Mouse (Mus musculus) T-helper 2 cell (primary cell): ENCODE results near the gene Katnb1.

Experiments
- in situ Hi-C: fragments of 300-600 bp; cut with MboI, MseI; formaldehyde crosslinking; loops from one replicate; pipeline ENCODE4 v1.15.1; 2025; ENCODE audit warnings: high pct_unique_total_duplicates

The Katnb1 gene

DNA sequence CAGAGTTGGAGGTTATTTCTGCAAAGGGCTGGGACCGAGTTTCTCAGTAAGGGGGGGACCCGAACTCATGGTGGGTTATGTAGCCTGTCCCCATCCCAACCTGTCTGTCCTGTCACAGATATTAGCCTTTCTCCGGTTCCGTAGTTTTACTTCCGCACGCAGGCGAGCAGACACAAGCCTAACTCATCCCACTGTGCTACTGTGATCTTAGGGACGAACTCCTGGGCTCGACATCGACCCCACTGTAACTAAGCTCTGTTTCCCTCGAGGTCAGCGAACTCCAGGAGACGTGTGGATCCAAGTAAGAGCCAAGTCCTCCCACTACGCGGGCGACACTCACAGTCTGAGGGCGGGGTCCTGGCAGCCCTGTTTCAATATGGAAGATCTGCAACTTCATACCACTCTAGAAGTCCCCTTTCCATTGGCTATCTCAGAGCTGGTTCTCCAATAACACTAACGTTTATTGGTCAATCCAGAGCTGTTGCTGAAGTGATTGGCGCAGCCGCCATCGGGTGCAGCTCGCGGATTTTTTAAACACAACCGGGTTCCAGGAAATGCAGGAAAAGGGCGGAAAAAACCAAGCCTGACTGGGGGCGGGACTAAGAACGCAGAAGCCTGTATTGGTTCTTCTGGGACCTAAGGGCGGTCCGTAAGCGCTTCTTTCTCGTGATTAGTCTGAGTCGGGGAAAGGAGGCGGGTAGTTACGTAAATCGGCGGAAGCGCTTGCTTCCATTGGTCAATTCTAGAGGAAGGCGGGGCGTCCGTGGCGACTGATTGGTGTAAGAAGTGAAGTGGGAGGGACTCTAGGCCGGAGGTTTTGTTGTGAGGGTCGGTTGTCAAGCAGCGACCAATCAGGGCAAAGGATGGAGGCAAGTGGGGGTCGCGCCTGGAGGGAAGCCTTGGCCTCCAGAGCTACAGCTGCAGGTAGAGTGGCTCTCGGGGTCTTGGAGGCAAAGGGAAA, at the start of gene Katnb1:
TSS of gene Katnb1 (plus strand) at position 806 of the 961 bp plus-strand sequence.
- in situ Hi-C loops: loop anchor here (10.0 kb wide), 1 partner anchor 254 kb away; the partner anchor contains the start of genes Usb1 and Zfp319

- in situ Hi-C loops: no loop called here
Measured at GRCm38 (mm10) chr8:95037106-95037925, 43.7 kb upstream of the Katnb1 start.

- in situ Hi-C loops: no loop called here
Measured at GRCm38 (mm10) chr8:95041883-95042784, 38.9 kb upstream of the Katnb1 start.

DNA sequence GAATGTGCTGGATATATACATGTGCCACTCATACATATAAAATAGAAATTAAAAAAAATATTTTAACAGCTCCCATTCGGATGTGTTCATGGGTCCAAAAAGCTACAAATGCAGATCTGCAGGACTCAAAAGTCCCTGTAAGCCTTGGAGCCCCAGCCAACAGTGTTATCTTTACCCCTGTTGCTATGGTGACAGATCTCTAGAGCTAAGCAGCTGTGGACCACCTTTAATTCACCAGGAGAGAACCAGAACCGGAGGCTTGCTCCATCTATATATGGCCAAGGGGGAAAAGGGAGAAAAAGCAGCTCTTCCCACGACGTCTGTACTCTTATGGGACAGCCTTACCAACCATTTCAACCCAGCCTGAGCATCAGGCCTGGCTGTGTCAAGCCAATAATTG, 36.2 kb upstream of the Katnb1 start:
- in situ Hi-C loops: no loop called here

- in situ Hi-C loops: no loop called here
Measured at GRCm38 (mm10) chr8:95046982-95047381, 34.0 kb upstream of the Katnb1 start.

GRCm38 (mm10) chr8:95047884-95048680, 32.9 kb upstream of the Katnb1 start:
- in situ Hi-C loops: no loop called here

DNA sequence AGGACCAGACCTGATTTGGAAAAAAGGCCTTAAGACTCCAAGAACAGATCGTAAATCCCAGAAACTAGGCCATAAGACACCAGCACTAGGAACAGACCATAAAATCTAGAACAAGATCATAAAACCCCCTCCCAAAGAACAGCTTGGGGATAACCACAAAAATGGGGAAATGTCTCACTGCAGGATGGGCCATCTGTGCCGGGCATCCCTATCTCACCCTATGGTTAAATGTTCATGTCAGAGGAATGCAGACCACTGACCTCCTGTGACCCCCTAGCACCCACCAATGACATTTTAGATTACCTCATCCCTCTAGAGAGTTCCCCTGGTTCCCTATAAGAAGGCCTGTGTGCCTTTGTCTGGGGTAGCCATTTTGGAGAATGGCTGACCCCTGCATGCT, 31.4 kb upstream of the Katnb1 start:
- in situ Hi-C loops: no loop called here

DNA sequence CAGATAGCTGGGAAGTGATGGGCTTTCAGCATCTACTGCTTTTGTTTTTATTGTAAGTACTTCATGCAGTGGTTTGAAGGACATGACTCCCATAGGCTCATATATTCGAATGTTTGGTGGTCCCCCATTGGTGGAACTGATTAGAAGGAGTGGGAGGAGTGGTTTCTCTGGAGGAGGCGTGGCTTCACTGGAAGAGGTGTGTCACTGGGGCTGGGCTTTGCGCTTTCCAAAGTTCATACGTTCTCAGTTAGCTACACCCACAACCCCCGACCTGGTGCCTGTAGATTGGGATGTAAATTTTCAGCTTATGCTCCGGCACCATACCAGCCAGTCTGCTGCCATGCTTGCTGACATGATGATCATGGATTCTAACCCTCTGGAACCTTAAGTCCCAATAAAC, 26.5 kb upstream of the Katnb1 start:
- in situ Hi-C loops: no loop called here

GRCm38 (mm10) chr8:95054927-95055510, 26.0 kb upstream of the Katnb1 start, which contains the start of gene Drc7:
Gene Drc7, plus strand, starts transcription at chr8:95055103.
- in situ Hi-C loops: no loop called here

- in situ Hi-C loops: no loop called here
Measured at GRCm38 (mm10) chr8:95056414-95056813, 24.6 kb upstream of the Katnb1 start.

DNA sequence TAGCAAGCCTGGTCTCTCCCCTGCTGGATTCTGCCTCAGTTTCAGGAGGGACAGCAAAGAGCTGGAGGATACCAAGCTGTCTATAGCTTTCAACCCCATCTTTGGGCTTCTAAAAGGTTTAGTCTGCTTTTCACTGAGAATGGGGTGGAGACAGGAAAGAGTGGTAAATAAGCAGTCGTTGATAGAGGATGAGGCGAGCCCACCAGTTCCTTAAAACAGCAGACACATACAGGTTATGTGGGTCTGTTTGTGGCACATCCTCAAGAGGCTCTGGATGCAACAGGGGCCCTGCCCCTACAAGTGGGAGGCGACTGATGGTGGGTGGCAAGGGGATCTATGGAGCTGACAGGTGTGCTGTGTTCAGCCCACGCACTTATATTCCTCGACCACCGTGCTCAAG, 22.3 kb upstream of the Katnb1 start:
- in situ Hi-C loops: no loop called here

GRCm38 (mm10) chr8:95059812-95060533, 21.0 kb upstream of the Katnb1 start:
- in situ Hi-C loops: no loop called here

- in situ Hi-C loops: no loop called here
Measured at GRCm38 (mm10) chr8:95064531-95064930, 16.5 kb upstream of the Katnb1 start.

- in situ Hi-C loops: no loop called here
Measured at GRCm38 (mm10) chr8:95067582-95067981, 13.4 kb upstream of the Katnb1 start.

DNA sequence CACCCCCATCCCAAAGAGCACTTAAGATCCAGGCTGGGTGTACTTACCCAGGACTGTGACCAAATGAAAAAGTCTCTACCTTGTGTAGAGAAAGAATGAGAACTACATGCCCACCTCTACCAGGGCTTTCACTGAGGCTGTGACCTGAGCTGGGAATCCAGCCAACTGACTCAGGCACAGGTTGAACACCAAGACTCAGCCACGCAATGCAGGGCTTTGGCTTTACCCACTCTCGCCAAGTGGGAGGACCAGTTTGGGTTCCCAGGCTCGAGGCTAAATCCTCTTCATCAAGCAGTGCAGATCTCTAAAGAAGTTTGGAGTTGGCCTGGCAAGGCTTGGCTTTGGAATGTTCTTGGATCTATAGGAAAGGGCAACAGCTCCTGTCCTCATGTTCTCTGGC, 5.5 kb upstream of the Katnb1 start:
- in situ Hi-C loops: loop anchor here (10.0 kb wide), 1 partner anchor 829 kb away; no protein-coding TSS in a partner anchor

DNA sequence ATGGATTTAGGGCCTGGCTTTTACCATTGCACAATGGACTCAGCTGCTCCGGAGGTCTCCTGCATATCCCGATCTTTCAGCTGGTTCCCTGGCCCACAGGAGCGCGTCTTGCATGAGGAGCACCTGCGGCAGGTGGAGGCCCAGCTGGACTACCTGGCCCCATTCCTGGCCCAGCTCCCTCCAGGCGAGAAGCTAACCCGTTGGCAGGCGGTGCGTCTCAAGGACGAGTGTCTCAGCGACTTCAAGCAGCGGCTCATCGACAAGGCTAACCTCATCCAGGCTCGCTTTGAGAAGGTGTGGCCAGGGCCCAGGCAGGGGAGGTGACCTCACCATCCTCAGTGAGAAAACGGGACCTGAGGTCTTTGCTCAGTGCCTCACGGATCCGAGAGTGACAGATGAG, 4.8 kb upstream of the Katnb1 start:
- in situ Hi-C loops: loop anchor here (10.0 kb wide), 1 partner anchor 829 kb away; no protein-coding TSS in a partner anchor

GRCm38 (mm10) chr8:95078055-95078454, 2.9 kb upstream of the Katnb1 start:
- in situ Hi-C loops: loop anchor here (10.0 kb wide), 1 partner anchor 827 kb away; no protein-coding TSS in a partner anchor

GRCm38 (mm10) chr8:95079305-95079704, 1.7 kb upstream of the Katnb1 start:
- in situ Hi-C loops: loop anchor here (10.0 kb wide), 1 partner anchor 825 kb away; no protein-coding TSS in a partner anchor

DNA sequence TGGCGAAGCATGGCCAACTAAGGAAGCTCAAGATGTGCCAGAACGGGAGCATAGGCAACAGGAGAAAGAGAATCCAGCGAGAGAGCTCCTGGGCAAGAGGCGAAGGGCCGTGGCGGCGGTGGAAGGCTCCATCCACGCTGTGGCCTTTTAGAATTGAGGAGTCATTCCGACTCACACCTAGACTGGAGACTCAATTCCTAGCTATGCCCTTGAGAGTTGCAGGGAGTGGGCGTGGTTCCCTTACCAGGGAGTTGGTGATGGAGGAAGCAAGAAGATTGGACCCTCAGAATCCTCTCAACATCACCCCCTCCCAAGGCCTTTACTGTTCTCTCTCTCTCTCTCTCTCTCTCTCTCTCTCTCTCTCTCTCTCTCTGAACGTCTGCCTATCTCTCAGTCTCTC, 664 bp downstream of the Katnb1 start:
- in situ Hi-C loops: loop anchor here (10.0 kb wide), 1 partner anchor 253 kb away; the partner anchor contains the start of genes Usb1 and Zfp319
